Mouse (Mus musculus) kidney, embryonic 16.5 days (tissue): ENCODE measurements at regions not wholly inside any gene's neighbourhood (a gene's known extent, or its start where the extent isn't known, plus 50 kb on each side); places are given as distances from the start of the nearest gene placed in this dataset.

ENCODE experiments used
- ATAC-seq: fragments of 200-750 bp; cut with Nextera tagmentation; 2 replicates; pipeline ENCODE4 v1.8.0; 2017; ENCODE audit warnings: moderate TSS enrichment; ENCODE audit not compliant: low FRiP score, low TSS enrichment
- H3K27ac ChIP-seq: fragments of 300-500 bp; sonication (generic); 2 replicates; pipeline ENCODE4 v1.5.1; 2014; ENCODE audit warnings: low read length
- H3K27me3 ChIP-seq: fragments of 300-500 bp; sonication (generic); 2 replicates; pipeline ENCODE4 v1.6.1; 2014; ENCODE audit warnings: low read length, control low read depth, mixed read lengths; ENCODE audit not compliant: insufficient read depth
- H3K36me3 ChIP-seq: fragments of 300-500 bp; sonication (generic); 2 replicates; pipeline ENCODE4 v1.6.1; 2014; ENCODE audit warnings: low read length, control low read depth, mixed read lengths; ENCODE audit not compliant: insufficient read depth
- H3K4me1 ChIP-seq: fragments of 300-500 bp; sonication (generic); 2 replicates; pipeline ENCODE4 v1.6.1; 2014; ENCODE audit warnings: low read length, control low read depth, mixed read lengths; ENCODE audit not compliant: insufficient read depth
- H3K4me2 ChIP-seq: fragments of 300-500 bp; sonication (generic); replicated peaks from 2 replicates; pipeline ENCODE4 v1.6.1; 2014; ENCODE audit warnings: low read depth, low read length
- H3K4me3 ChIP-seq: fragments of 300-500 bp; sonication (generic); 2 replicates; pipeline ENCODE4 v1.5.1; 2014; ENCODE audit warnings: mild to moderate bottlenecking, low read length
- H3K9ac ChIP-seq: fragments of 300-500 bp; sonication (generic); replicated peaks from 2 replicates; pipeline ENCODE4 v1.6.1; 2014; ENCODE audit warnings: low read length
- H3K9me3 ChIP-seq: fragments of 300-500 bp; sonication (generic); 2 replicates; pipeline ENCODE4 v1.6.1; 2016; ENCODE audit warnings: low read length, control low read depth
- WGBS: fragments of 180-500 bp; shearing (Covaris S2); extraction: QIAGEN DNeasy Blood & Tissue Kit; methylation state at CpG from one replicate; pipeline ENCODE4 v1.1.7; 2014; 5-methylcytosine and 5-hydroxymethylcytosine counted together

GRCm38 (mm10) chr1:183679949-183680348, 261.9 kb downstream of the Hhipl2 start:
- Histone ChIP-seq H3K4me3 (no peak overlapping the region), H3K27me3 (no peaks in the 10 kb centered on the region), H3K27ac (no peak overlapping the region), H3K4me2 (no peak overlapping the region), H3K9me3 (0 out of 2 replicates have a peak, but pooled peaks cover 4% of the 10 kb centered on the region), H3K36me3 (no peaks in the 10 kb centered on the region), H3K4me1 (no peaks in the 10 kb centered on the region), H3K9ac (no peak overlapping the region)
- WGBS = 53% methylated on average over 11 of the region's 11 CpGs
- ATAC-seq = no peak

- Histone ChIP-seq H3K4me3 (no peak overlapping the region), H3K27me3 (no peaks in the 10 kb centered on the region), H3K27ac (no peak overlapping the region), H3K36me3 (no peaks in the 10 kb centered on the region), H3K4me2 (no peak overlapping the region), H3K4me1 (no peaks in the 10 kb centered on the region), H3K9me3 (0 out of 2 replicates have a peak, but pooled peaks cover 4% of the 10 kb centered on the region), H3K9ac (no peak overlapping the region)
- WGBS = 86% methylated on average over 5 of the region's 5 CpGs
- ATAC-seq = no peak
Measured at GRCm38 (mm10) chr1:183686056-183686455, 268.0 kb downstream of the Hhipl2 start.

DNA sequence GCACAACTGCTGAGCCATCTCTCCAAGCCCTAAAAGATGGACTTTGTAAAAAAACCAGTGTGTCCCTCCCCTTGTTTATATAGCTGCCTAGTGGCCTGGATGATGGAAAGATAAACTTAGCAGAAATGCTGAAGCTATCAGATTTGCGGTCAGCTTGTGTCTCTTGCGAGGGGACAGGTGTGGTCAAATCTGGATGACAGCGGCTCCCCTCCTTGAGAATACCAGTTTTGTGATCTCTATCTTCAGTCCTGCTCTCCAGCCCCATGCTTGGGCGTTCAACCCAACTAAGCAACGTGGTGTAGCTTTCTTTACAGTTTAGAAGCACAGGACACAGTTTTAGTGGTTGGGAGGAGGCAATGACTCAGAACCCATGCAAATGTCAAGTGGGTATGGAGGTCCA, 274.7 kb downstream of the Hhipl2 start:
- 71% methylated on average over 5 of the region's 5 CpGs for WGBS
- ATAC-seq = no peak
- H3K27ac ChIP-seq = no peak overlapping the region
- no peak overlapping the region for H3K9ac ChIP-seq
- H3K4me2 ChIP-seq = no peak overlapping the region
- no peaks in the 10 kb centered on the region for H3K27me3 ChIP-seq
- no peak overlapping the region for H3K4me3 ChIP-seq
- no peaks in the 10 kb centered on the region for H3K4me1 ChIP-seq
- H3K9me3 ChIP-seq = no peaks in the 10 kb centered on the region
- H3K36me3 ChIP-seq = no peaks in the 10 kb centered on the region

- no peaks in the 10 kb centered on the region for H3K36me3 ChIP-seq
- H3K9ac ChIP-seq = no peak overlapping the region
- no peak for ATAC-seq
- WGBS = 85% methylated on average over 11 of the region's 11 CpGs
- H3K27me3 ChIP-seq = no peaks in the 10 kb centered on the region
- no peaks in the 10 kb centered on the region for H3K4me1 ChIP-seq
- H3K4me2 ChIP-seq = no peak overlapping the region
- no peaks in the 10 kb centered on the region for H3K9me3 ChIP-seq
- no peak overlapping the region for H3K27ac ChIP-seq
- no peak overlapping the region for H3K4me3 ChIP-seq
Measured at GRCm38 (mm10) chr1:183699284-183699683, 281.3 kb downstream of the Hhipl2 start.

DNA sequence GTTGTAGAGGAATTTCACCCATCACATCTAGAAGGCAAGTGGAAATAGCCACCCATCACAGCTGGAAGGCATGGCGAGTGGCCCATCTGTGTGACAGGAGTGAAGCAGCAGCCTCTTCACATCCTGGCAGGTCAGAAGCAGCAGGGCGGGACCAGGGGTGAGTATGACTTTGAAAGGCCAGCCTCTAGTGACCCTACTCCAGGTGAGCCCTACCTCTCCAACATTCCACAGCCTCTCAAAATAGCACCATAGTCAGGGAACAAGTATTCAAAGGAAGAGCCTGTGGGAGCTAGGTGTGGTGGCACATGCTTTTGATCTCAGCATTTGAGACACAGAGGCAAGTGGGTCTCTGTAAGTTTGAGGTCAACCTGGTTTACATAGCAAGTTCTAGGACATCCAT, 284.9 kb downstream of the Hhipl2 start:
- 96% methylated on average over 2 of the region's 2 CpGs for WGBS
- H3K9ac ChIP-seq = no peak overlapping the region
- no peak for ATAC-seq
- no peaks in the 10 kb centered on the region for H3K4me1 ChIP-seq
- no peaks in the 10 kb centered on the region for H3K36me3 ChIP-seq
- no peak overlapping the region for H3K27ac ChIP-seq
- H3K4me2 ChIP-seq = no peak overlapping the region
- H3K9me3 ChIP-seq = no peaks in the 10 kb centered on the region
- H3K27me3 ChIP-seq = no peaks in the 10 kb centered on the region
- no peak overlapping the region for H3K4me3 ChIP-seq

DNA sequence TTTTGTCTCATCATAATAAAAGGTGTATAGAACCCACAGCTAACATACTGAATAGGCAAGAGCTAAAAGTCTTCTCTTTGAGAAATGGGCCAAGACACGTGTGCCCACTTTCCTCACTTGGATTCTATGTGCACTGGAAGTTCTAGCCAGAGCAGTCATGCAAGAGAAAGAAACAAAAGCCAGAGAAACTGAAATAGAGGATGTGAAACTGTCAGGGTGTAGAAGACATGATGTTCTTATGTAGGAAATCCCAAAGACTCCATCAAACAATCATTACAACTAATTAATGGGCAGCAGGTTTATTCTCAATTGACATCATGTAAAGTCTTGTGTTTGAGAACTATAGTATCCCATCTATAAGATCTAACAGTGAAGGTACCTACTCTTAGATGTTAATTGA, 294.9 kb downstream of the Hhipl2 start:
- Histone ChIP-seq H3K4me1 (no peaks in the 10 kb centered on the region), H3K9me3 (no peaks in the 10 kb centered on the region), H3K27ac (no peak overlapping the region), H3K36me3 (no peaks in the 10 kb centered on the region), H3K4me2 (no peak overlapping the region), H3K4me3 (no peak overlapping the region), H3K27me3 (no peaks in the 10 kb centered on the region), H3K9ac (no peak overlapping the region)
- no peak for ATAC-seq
- 68% methylated on average over 1 of the region's 1 CpGs for WGBS

DNA sequence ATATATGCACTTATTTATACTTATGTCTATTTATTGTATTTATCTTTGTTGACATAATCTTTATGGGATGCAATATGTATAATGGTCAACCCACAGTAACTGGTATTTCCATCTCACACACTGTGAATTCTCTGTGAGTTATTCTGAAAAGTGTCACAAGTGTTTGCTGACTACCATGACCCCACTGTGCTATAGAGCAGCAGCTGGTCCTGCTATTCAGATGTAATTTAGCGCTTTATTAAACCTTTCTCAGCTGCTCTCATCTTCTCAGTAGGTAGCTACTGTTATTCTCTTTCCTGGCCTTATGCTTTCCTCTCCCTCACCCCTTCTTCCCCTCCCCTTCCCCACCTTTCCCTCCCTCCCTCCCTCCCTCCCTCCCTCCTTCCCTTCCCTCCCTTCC, 296.0 kb upstream of the Dusp10 start:
- no peaks in the 10 kb centered on the region for H3K36me3 ChIP-seq
- no peaks in the 10 kb centered on the region for H3K27me3 ChIP-seq
- ATAC-seq = no peak
- no peak overlapping the region for H3K27ac ChIP-seq
- 96% methylated on average over 1 of the region's 1 CpGs for WGBS
- no peaks in the 10 kb centered on the region for H3K9me3 ChIP-seq
- H3K4me2 ChIP-seq = no peak overlapping the region
- H3K4me1 ChIP-seq = no peaks in the 10 kb centered on the region
- no peak overlapping the region for H3K9ac ChIP-seq
- H3K4me3 ChIP-seq = no peak overlapping the region

GRCm38 (mm10) chr1:183749126-183749525, 264.0 kb upstream of the Dusp10 start:
- 81% methylated on average over 2 of the region's 2 CpGs for WGBS
- H3K4me3 ChIP-seq = no peak overlapping the region
- no peak for ATAC-seq

GRCm38 (mm10) chr1:183754500-183754899, 258.6 kb upstream of the Dusp10 start:
- Histone ChIP-seq H3K9ac (no peak overlapping the region), H3K27me3 (no peaks in the 10 kb centered on the region), H3K4me1 (no peaks in the 10 kb centered on the region), H3K9me3 (no peaks in the 10 kb centered on the region), H3K4me2 (no peak overlapping the region), H3K36me3 (no peaks in the 10 kb centered on the region), H3K27ac (no peak overlapping the region), H3K4me3 (no peak overlapping the region)
- no peak for ATAC-seq
- WGBS = 87% methylated on average over 4 of the region's 4 CpGs

More at GRCm38 (mm10) chr1:183749126-183749525, 264.0 kb upstream of the Dusp10 start:
- Histone ChIP-seq H3K27me3 (no peaks in the 10 kb centered on the region), H3K27ac (no peak overlapping the region), H3K9ac (no peak overlapping the region), H3K4me2 (no peak overlapping the region), H3K4me1 (no peaks in the 10 kb centered on the region), H3K36me3 (no peaks in the 10 kb centered on the region), H3K9me3 (no peaks in the 10 kb centered on the region)

GRCm38 (mm10) chr1:183756716-183757115, 256.4 kb upstream of the Dusp10 start:
- Histone ChIP-seq H3K27me3 (no peaks in the 10 kb centered on the region), H3K4me1 (no peaks in the 10 kb centered on the region), H3K9ac (no peak overlapping the region), H3K9me3 (no peaks in the 10 kb centered on the region), H3K4me2 (no peak overlapping the region), H3K36me3 (no peaks in the 10 kb centered on the region), H3K4me3 (no peak overlapping the region), H3K27ac (no peak overlapping the region)
- ATAC-seq = no peak
- WGBS = 72% methylated on average over 8 of the region's 8 CpGs
